Mouse (Mus musculus): ENCODE results near the gene Lrrc28.

Gene Lrrc28

DNA sequence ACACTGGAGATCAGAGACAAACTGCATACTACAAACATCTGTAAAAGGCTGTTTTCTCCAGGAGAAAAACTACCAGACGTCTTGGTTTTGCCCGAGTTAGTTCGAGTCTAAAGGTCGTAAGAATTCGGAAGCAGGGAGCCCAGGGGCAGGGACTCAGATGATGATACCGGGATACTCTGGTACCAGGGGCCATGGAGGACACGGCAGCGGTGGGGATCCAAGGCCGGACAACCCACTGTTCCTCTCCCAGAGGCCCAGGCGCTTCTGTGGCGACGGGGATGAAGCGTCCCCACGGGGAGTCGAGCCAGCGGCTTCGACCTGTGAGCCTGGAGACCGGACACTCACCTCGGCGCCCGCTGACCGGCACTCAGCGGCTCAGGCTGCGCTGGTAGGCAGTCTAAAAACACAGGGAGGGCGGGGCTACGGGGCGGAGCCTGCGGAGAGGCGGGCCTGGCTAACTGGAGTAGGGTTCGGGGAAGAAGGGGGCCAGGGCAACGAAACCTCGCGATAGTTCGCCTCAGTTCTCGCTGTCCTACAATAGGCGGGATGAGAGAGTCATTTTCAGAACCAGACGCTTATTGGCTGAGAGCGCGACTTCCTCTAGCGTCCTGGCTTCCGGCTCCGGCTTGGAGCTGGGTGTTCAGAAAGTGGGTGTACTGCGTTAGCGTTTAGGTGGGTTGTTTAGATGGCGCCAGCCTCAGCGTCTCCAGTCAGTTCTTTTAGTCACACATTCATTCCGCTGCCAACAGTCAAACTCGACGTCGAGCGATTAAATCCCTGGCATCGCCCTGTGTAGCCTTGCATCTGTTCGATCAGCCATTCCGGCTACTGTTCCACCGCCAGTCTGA lies at the start of gene Lrrc28:
Lrrc28 (minus strand) TSS at position 436 of the 848 bp plus-strand sequence.
- peak; percentile 96 to 99 for DNase-seq (ENCODE audit: low spot score in 2 of 2)

DNA sequence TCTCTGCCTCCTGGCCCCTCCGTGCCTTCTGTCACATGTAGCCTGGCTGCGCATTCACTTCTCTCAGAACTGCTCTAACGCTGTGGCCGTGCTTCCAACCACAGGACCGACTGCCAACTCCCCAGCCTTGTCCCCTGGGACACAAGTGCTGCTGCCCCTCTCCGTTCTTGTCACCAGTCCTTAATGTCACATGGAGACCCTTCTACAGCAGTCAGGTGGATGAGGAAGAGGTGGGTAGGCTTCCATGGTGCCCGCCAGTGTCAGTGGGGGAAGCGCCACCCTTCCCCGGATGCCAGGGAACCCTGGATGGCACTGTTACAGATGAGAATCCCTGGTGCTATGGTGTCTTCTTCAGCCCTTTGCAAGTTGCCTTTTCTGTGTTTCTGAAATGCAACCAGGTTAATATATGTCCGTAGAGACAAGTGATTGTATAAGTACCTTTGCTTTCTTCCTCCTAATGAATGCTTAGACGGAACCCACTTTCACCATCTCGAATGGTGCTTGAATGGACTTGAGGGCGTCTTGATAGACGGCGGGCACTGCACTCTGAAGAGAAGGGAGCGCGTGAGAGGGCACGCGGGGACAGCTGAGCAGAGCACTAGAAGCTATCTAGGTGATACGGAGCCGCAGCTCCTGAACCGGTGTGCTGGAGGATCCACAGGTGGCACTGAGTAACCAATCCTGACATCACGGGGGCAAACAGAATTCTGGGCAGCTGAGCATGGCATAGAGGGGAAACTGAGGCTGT lies 47.9 kb upstream of the Lrrc28 start:
- DNase-seq (ENCODE audit: low spot score in 2 of 2): no peak

DNA sequence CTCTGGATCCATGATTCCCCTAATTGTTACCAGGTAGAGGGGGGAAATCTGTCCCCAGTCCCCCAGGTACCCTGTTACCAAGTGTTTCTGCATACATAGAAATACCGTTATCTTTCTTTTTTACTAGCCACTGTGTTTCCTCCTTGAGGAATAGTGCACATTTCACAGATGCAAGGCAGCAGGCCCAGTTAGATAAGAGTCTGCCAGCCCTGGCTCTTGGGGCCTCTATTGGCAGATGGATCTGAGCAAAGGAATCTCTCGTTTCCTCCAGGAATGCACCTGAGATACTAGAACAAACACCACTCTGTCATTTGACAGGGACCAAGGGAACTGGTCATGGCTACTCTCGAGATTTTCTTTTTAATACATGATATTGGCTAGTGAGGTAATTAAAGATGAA lies 47.1 kb upstream of the Lrrc28 start:
- DNase-seq (ENCODE audit: low spot score in 2 of 2): no peak

DNA sequence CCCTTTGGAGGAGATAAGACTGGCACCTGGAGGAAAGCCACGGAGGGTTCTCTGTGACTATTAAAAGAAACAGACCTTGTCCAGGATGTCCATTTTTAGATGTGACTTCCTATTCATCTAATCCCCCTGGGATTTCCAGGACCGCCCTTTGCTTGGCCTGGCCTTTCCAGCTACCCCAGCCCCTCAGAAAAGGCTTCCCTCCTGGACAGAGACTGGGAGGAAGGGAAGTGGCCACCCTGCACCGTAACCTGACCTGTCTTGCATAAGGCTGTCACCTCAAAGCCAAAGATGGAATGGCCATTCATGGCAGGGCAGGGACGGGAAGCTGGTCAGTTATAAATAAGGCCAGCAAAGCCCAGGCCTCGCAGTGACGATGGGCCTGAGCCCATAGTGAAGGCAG lies 46.0 kb upstream of the Lrrc28 start:
- no peak for DNase-seq (ENCODE audit: low spot score in 2 of 2)

DNA sequence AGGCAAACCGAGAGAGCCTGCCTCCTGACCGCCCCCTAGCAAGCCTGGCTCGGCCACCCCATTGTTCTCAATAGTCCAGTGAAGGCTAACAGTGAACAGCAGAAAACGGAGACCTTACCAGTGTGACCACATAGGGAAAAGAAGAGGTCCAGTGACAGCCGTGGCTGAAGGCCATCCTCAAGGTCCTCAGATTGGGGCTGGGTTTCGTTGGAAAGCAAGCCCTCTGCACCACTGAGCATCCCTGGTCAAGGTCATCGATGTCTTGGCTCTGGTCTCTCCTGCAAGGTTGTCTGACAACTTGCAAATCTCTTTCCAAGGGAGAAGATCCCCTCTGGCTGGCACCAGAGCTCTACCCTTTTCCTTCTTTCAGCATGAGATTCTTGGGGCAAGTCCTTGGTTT lies 44.7 kb upstream of the Lrrc28 start:
- DNase-seq (ENCODE audit: low spot score in 2 of 2): no peak

DNA sequence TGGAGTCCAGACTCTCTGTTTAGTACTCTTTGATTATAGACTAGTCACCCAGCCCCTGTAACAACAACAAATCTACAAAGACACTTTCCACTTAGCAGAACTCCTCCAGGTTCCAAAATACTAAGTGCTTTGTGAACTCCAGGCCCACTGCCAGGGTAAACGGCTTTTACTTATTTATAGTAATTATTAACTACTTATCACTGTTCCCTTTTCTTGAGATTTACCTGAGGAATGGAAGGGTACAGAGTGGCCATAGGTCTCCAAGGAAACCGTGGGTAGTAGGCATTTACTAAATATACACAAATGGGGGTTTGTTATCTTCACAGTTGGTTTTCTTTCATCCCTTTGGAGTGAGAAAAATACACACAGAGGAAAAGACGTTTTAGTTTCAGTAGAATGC lies 43.2 kb upstream of the Lrrc28 start:
- no peak for DNase-seq (ENCODE audit: low spot score in 2 of 2)

DNA sequence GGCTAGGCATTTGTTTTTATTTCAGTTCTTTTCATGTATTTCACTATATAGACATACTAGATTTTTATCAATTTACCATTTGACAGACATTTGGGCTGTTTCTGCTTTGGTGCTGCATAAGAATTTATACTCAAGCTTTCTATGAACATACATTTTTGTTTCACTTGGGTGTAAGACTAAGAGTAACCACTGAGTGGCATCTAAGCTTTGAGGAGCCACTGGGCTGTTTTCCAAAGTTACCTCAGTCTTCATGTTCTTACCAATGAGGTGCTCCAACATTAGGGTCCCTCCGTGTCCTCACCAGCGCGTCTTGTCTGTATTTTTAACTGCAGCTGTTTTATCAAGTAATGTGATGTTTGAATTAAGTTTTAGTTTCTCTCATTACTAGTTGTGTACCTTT lies 41.5 kb upstream of the Lrrc28 start:
- DNase-seq (ENCODE audit: low spot score in 2 of 2): no peak

DNA sequence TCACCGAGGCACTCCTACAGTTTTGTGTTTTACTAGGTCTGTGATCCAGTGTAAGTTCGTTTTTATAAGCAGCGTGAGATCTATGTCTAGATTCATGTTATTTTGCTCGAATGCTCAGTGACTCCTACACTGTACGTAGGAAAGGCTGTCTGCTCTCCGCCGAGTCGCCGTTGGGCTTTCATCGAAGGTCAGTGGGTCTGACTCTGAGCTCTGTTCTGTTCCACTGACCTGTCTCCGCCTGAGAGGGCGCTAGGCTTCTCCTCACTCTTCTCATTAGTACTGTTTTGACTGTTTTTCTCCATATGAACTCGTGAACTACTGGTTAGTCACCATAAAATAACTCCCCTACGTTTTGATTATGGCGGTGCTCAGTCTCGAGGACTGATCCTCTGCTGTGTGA lies 37.9 kb upstream of the Lrrc28 start:
- no peak for DNase-seq (ENCODE audit: low spot score in 2 of 2)

DNA sequence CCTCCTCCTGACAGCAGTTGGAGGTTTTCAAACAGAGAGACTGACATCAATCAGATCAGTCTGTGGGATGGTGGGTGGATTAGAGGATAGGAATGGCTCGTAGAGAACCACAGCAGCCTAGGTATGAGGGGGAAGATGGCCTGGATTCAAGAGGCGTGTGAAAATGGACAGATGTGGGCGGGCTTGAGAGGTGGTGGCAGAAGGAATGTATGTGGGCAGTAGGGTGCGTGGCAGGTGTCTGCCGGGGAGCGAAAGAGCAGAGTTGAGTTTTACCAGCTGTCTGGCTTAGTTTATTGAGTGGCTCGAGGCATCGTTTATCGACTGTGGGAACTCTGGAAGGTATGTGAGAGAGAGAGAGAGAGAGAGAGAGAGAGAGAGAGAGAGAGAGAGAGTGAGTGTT lies 36.0 kb upstream of the Lrrc28 start:
- no peak for DNase-seq (ENCODE audit: low spot score in 2 of 2)

DNA sequence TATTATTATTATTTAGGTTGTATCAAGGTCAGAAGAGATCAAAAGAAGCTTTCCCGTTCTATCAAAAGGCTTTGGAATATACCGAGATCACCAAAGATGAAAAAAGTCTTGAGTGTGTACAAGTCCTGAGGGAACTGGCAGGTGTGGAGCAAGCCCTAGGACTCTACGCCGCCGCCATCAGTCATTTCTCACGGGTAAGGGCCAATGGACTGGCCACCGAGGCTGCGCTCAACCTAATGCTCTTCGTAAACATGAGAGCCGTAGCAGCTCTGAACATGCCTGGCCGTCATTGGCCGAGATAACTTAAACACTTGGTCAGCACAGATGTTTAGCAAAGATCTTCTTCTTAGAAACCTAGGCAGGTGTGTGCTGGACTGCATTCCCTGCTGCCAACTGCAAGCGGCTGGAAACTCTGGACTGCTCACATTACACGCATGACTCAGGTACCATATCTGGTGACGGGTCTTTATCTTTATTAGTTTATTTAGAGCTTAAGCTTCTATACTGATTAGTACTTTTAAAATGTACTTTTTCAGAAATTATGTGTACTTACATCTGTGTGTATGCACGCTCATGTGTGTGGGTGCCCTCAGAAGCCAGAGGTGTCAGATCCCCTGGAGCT lies 33.9 kb upstream of the Lrrc28 start:
- DNase-seq (ENCODE audit: low spot score in 2 of 2): no peak

DNA sequence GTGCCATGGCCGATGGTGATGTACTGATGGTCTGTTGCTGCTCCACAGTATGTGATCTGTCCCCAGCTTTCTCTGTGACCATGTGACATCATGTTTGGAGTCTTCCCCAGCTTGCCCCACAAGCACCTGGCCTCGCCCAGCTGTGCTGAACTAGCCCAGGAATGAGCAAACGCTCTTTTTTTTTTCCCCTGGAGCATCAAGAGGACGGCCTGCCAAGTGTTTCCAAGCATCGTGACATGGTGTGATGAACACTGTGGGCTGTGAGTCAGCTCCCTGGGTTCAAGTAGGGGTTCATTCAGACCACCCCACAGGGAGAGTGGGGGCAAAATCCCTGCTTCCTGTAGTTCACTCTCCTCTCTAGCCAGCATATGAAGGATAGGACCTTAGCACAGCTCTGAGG lies 28.6 kb upstream of the Lrrc28 start:
- no peak for DNase-seq (ENCODE audit: low spot score in 2 of 2)

DNA sequence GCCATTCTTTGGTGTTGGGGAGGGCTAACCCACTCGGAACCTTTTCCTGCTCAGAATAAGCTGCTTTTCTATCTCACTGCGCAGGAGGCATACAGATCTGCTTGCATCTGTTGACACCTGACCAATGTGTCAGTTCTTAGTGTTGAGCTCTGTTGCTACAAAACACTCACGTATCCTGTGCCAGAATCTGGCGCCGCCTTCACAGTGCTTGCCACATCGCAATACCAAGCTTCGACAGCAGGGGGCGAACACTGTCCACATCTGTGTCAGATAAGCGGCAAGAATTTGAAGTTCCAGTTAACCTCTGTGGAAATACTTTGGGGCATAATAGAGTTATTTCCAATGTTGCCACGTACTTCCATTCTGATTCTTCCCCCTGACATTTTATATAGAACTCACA lies 27.6 kb upstream of the Lrrc28 start:
- DNase-seq (ENCODE audit: low spot score in 2 of 2): peak; percentile 79 to 90

DNA sequence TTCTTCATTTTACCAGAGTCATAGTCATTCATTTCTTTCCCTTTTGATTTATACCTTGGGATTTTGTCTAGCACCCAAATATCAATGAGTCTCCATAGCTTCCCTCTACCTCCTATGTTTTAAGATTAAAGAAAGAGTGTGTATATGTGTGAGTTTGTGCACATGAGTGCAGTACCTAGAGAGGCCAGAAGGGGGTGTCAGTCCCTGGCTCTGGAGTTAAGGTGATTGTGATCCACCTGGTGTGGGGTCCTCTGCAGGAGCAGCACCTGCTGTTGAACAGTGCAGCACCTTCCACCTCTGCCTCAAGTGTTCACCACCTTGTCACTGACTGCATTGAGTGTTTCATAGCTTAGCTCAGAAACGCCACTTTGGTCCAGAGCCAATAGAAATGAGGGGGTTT lies 25.9 kb upstream of the Lrrc28 start:
- no peak for DNase-seq (ENCODE audit: low spot score in 2 of 2)

DNA sequence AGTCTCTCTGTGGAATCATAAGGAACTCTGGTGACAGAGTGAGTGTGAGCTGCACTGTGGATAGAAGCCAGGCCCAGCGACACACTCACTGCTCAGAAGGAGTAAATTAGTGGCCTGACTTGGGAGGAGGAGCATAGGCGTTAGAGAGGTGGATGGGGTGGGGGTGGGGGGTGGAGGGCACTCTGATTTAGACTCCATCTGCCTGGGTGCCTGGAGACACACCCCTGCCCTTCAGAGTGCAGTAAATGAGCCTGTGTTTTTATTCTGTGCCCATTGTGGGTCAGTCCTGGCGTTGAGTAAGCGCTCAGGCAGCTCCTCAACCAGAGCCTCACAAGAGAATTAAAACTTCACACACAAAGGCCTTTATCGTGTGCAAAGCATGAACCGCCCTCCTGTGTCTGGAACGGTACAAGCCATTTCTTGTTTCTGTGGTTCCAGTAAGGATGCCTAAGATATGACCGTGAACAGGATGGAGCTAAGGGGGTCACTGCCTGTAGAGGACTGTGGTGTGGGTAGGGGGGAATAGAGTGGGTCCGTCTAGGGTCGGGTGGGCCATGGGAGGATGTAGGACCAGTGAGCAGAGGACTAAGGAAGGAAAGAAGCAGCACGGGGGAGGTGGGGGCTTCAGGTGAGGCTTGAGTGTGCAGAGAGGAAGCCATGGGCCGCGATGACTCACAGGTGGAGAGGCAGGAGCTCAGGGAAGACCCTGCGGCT lies 19.1 kb upstream of the Lrrc28 start:
- DNase-seq (ENCODE audit: low spot score in 2 of 2): no peak

DNA sequence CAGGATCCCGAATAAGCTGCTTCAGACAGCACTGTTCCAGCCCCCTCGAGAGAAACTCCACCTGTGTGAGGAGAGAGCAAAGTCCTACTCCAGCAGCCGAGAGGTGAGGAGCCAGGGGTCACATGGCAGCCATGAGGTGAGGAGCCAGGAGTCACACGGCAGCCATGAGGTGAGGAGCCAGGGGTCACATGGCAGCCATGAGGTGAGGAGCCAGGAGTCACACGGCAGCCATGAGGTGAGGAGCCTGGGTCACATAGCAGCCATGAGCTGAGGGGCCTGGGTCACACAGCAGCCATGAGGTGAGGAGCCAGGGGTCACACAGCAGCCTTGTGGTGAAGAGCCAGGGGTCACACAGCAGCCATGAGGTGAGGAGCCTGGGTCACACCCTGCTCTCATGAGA lies 17.4 kb upstream of the Lrrc28 start:
- no peak for DNase-seq (ENCODE audit: low spot score in 2 of 2)

DNA sequence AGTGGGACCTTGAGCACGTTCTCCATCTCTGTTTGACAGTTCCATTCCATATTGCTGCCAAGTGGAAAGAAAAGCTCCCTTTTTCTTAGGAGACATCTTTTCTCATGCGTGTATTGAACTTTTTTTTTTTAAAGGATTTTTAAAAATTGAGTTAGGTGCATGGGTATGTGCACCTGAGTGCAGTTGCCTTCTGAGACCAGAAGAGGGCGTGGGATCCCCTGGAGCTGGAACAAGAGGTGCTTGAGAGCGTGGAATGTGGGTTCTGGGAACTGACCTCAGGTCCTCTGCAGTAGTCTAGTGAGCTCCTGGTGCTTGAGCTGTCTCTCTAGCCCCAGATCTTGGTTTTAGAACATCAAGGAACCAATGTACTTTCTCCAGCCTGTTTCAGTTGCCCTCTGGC lies 13.0 kb upstream of the Lrrc28 start:
- no peak for DNase-seq (ENCODE audit: low spot score in 2 of 2)

DNA sequence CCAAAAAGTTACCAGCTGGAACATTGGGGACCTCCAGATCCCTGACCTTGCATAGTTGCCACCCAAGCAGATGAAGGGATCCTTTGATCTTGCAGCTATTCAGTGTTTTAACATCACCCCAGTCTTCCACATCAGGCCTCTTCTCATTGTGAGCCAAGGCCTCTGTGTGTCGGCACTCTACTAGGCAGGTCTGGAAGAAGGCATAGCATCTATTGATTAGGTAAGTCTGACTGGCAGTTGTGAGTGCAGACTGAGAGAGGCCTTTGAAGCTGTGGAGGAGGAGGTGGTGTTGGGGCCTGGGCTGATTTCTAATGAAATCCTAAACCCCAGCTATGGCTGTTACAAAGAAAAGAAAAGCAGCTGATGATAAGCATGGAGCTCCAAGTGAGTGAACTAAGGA lies 10.1 kb upstream of the Lrrc28 start:
- DNase-seq (ENCODE audit: low spot score in 2 of 2): no peak

DNA sequence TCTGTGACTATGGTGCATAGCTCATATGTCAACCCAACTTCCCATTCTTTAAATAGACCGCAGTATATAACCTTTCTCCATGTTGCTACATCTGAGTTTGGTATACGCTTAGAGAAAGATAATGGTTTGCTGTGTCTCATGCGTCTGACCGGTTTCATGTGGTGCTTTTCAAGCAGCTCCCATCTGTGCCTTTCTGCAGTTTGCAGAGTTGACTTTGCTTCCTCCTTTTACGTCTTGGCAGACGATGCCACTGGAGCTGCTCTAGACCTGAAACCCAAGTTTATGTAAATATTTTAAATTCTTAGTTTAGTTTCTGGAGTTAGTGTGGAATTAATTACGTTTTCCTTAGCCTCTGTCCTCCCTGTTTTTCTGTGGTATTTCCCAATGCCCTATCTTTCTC lies 9.6 kb upstream of the Lrrc28 start:
- no peak for DNase-seq (ENCODE audit: low spot score in 2 of 2)

DNA sequence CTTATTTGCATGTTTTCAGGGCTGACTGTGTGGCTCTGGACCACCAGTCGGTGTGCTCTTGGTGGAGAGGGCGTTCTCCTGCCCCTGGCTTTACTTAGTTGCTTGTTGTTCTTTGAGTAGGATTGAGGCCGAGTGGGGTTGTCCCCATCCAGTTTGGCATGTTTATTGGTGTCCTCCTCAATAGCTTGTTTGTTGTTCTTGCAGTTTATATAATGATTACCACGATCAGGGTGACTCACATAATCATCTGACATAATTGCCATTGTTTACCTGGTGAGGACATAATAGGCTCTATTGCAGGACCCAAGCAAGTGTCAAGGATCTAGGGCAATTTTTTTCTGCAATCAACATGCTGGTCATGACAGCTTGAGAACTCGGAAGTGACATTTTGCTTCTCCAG lies 7.1 kb upstream of the Lrrc28 start:
- DNase-seq (ENCODE audit: low spot score in 2 of 2): no peak

DNA sequence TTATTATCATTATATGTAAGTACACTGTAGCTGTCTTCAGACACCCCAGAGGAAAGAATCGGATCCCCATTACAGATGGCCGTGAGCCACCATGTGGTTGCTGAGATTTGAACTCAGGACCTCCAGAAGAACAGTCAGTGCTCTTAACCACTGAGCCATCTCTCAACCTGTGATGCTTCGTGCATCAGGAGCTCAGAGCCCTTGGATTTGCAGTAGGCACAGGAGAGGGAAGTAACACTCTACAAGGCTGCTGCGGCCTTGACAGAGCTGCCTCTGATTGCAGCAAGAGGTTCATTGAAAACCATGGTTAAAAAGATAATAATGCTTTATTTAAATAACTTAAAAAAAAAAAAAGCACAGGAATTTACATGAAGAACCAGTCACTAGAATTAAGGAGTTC lies 3.3 kb upstream of the Lrrc28 start:
- DNase-seq (ENCODE audit: low spot score in 2 of 2): no peak

DNA sequence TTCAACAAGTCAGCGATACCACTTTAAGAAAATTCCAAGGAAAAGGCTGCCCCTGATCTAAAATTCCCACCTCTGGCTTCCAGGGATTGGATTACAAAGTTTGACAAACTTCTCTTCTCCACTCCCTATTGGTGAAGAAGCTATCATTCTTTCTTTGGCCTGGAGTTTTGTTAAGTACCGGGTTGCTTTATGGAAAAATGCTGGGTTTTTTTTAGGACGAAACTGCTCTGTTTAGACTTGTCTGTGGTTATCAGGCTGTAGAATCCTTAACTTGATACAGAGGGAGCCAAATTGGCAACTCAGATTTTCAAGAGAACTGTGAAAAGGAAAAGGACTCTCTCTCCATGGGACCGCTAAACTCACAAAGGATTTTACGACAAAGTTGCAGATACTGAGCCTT lies 2.2 kb upstream of the Lrrc28 start, which contains the start of gene Ttc23:
Ttc23 (plus strand) TSS at position 134 of the 400 bp plus-strand sequence.
- DNase-seq (ENCODE audit: low spot score in 2 of 2): no peak

DNA sequence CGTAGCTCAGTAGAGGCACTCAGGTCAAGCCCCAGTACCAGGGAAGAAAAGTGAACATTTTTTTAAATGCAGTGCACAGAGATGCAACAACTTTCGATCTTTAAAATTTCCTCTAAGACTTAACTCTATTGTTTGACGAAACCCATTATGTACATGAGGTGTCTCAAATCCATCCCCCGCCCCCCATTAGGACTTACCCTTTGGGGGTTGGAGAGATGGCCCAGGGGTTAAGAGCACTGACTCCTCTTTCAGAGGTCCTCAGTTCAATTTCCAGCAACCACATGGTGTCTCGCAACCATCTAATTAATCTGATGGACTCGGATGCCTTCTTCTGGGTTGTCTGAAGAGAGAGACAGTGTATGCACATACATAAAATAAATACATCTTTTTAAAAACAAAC lies 1.1 kb upstream of the Lrrc28 start:
- DNase-seq (ENCODE audit: low spot score in 2 of 2): no peak

Measured in spleen, postnatal 10 days (tissue).